Comparison of ENCODE assay signal across 16 mouse cellular contexts in the genomic region with DNA sequence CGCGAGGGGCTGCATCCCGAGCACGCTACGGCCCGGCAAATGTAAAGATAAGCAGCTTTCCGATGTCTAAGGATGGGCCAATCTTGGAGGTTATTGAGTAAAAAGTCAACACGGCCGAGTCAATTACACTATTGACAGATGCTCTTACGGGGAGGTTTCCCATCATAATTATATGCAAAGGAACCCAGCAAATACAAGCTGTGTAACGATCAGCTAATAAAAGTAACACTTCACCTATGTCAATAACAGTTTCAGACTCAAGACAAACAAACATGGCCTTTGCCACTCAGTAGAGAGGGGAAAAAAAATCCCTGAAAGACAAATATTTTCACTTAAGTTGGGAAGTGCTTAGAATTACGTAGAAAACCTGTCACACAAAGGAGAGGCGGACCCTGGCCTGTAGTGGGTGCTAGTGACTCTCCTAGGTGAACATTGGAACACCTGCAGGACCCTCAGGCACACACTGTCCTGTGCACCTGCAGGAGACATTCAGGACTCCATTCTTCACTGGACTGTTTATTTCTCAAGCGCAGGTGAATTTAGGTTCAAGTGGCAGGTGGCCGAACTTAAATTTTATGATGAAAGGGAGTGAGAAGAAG.
DNase-seq lines count a peak whose midpoint lies in the region; ATAC-seq and TF ChIP-seq lines count a peak whose summit lies in the region.
"Had no signal": no experiment of that assay in that cellular context is flagged by ENCODE, and none has a peak within 500 bp of the region (broad histone marks: within the 10 kb centered on the region; RNA-seq: fewer than 3 reads in every experiment).

No protein-coding gene starts in this region.

- no peak overlapping the region for H3K4me3 ChIP-seq in CH12.LX (replicated peaks in 1 of 3; ENCODE audit: low read depth in 2 of 3, low read length in 2 of 3, poor library complexity in 1 of 3)
- no peak overlapping the region for H3K4me3 ChIP-seq in lung, embryonic 16.5 days (ENCODE audit: low read length)
- H3K4me3 ChIP-seq: kidney, embryonic 15.5 days; left cerebral cortex, adult 2 months; limb, embryonic 10.5 days; midbrain, embryonic 13.5 days had no signal

- dilution Hi-C loops in CH12.LX (cut with MboI; ENCODE audit: extremely low pct_ligation_motif_present, extremely low pct_unique_long_range_greater_than_20kb, low sequenced_read_pairs): no loop called here

- H3K4me1 ChIP-seq in CH12.LX (ENCODE audit: control insufficient read depth in 1 of 2, insufficient read depth in 2 of 2): peaks cover 9 to 46% of the 10 kb centered on the region in 2 experiments; a peak in 3 of 4 replicates
- H3K4me1 ChIP-seq in lung, embryonic 16.5 days (replicated peaks; ENCODE audit: control insufficient read depth, insufficient read depth, low read length): 0 out of 2 replicates have a peak, but pooled peaks cover 4% of the 10 kb centered on the region
- H3K4me1 ChIP-seq: kidney, embryonic 15.5 days had no signal

- peak; percentile 33 to 62 for DNase-seq in lung, adult 18-20 months
- DNase-seq in lung, postnatal 10 days: no peak
- DNase-seq in A20 (ENCODE audit: low read depth, low spot score): peak; percentile 52
- DNase-seq in CH12.LX (ENCODE audit: extremely low read depth): no peak
- DNase-seq in ovary, postnatal 14 days (ENCODE audit: low spot score): no peak
- DNase-seq in heart, adult 9 months (ENCODE audit: low spot score in 2 of 2): no peak
- DNase-seq: cerebellum, adult 11 months; cerebellum, postnatal 25 days; heart, adult 11 months; heart, postnatal 4 days had no signal

- in situ Hi-C loops in CH12.LX (cut with MboI; ENCODE audit: low pct_ligation_motif_present, low pct_unique_long_range_greater_than_20kb, low sequenced_read_pairs): no loop called here

- peak; percentile 77 for ATAC-seq in lung, embryonic 16.5 days (ENCODE audit: low read depth)
- ATAC-seq: midbrain, embryonic 13.5 days had no signal

- TF ChIP-seq POLR2A in CH12.LX (IDR thresholded peaks at IDR 0.05; ENCODE audit: low read depth, low read length): no peak

- TF ChIP-seq RAD21 in CH12.LX (IDR thresholded peaks at IDR 0.05; ENCODE audit: low read depth, low read length): peak; percentile 15

- no peaks in the 10 kb centered on the region for H3K9me3 ChIP-seq in CH12.LX (replicated peaks; ENCODE audit: low read length)
- H3K9me3 ChIP-seq in lung, embryonic 16.5 days (ENCODE audit: control insufficient read depth, low read length): no peaks in the 10 kb centered on the region
- H3K9me3 ChIP-seq: kidney, embryonic 15.5 days; limb, embryonic 10.5 days; midbrain, embryonic 13.5 days had no signal

- no peaks in the 10 kb centered on the region for H3K27me3 ChIP-seq in CH12.LX (replicated peaks)
- no peaks in the 10 kb centered on the region for H3K27me3 ChIP-seq in lung, embryonic 16.5 days (ENCODE audit: control insufficient read depth, insufficient read depth, low read depth, low read length)
- H3K27me3 ChIP-seq: kidney, embryonic 15.5 days; midbrain, embryonic 13.5 days had no signal

- WGBS in lung, embryonic 16.5 days: 48% methylated on average over 15 of the region's 15 CpGs

- H3K27ac ChIP-seq in CH12.LX (ENCODE audit: insufficient read depth, low read depth): no peak overlapping the region
- no peak overlapping the region for H3K27ac ChIP-seq in lung, embryonic 16.5 days (ENCODE audit: low read length)
- H3K27ac ChIP-seq: kidney, embryonic 15.5 days; left cerebral cortex, adult 2 months; limb, embryonic 10.5 days; macrophage; midbrain, embryonic 13.5 days had no signal

- peaks cover 6 to 51% of the 10 kb centered on the region in 2 experiments for H3K36me3 ChIP-seq in CH12.LX (replicated peaks in 1 of 2; ENCODE audit: control insufficient read depth in 1 of 2, insufficient read depth in 1 of 2, low read length in 1 of 2)
- H3K36me3 ChIP-seq in lung, embryonic 16.5 days (ENCODE audit: control insufficient read depth, insufficient read depth, low read length): no peaks in the 10 kb centered on the region; the same call in 1 of the 2 replicates

- peak in 1 of 2 experiments; percentile 12; a peak in 1 of 4 replicates for TF ChIP-seq CTCF in CH12.LX (conservative IDR thresholded peaks at IDR 0.05 in 1 of 2, IDR thresholded peaks at IDR 0.05 in 1 of 2; ENCODE audit: low read depth in 2 of 2, low read length in 2 of 2)

- TF ChIP-seq EP300 in CH12.LX (IDR thresholded peaks at IDR 0.05; ENCODE audit: low read length): no peak

- no peaks in the 10 kb centered on the region for H3K79me2 ChIP-seq in CH12.LX (replicated peaks; ENCODE audit: control insufficient read depth, extremely low read depth, insufficient read depth, poor library complexity, severe bottlenecking)

- H3K9ac ChIP-seq in CH12.LX (ENCODE audit: insufficient read depth, low read depth): no peak overlapping the region
- no peak overlapping the region for H3K9ac ChIP-seq in lung, embryonic 16.5 days (ENCODE audit: low read length)
- H3K9ac ChIP-seq: kidney, embryonic 15.5 days; midbrain, embryonic 13.5 days had no signal

- H3K4me2 ChIP-seq in CH12.LX (ENCODE audit: insufficient read depth, low read depth, poor library complexity, severe bottlenecking): no peak overlapping the region
- H3K4me2 ChIP-seq in lung, embryonic 16.5 days (ENCODE audit: low read depth, low read length): no peak overlapping the region
- H3K4me2 ChIP-seq: kidney, embryonic 15.5 days; midbrain, embryonic 13.5 days had no signal

TF ChIP-seq in CH12.LX, 34 proteins besides CTCF, POLR2A, EP300 and RAD21:
- TF ChIP-seq PAX5 (IDR thresholded peaks at IDR 0.05; ENCODE audit: low read length): no peak
- no peak for TF ChIP-seq USF2 (conservative IDR thresholded peaks at IDR 0.05; ENCODE audit: low read depth, low read length)
- TF ChIP-seq NRF1 (IDR thresholded peaks at IDR 0.05; ENCODE audit: low read depth, low read length): no peak
- TF ChIP-seq USF1 (IDR thresholded peaks at IDR 0.05; ENCODE audit: low read depth, low read length): no peak
- TF ChIP-seq UBTF (IDR thresholded peaks at IDR 0.05; ENCODE audit: low read depth, low read length): no peak
- no peak for TF ChIP-seq MYC (IDR thresholded peaks at IDR 0.05; ENCODE audit: low read depth, low read length)
- no peak for TF ChIP-seq BHLHE40 (IDR thresholded peaks at IDR 0.05; ENCODE audit: low read depth, low read length)

Comparison
In these comparisons a context has a peak if more than half of its experiments do, and no peak if none do; other contexts are left out.
1. DNase-seq: peak in lung, adult 18-20 months (2 of 2) and A20 (single experiment); none in lung, postnatal 10 days (single experiment), CH12.LX (single experiment), ovary, postnatal 14 days (single experiment) and heart, adult 9 months (0 of 2).